Mouse (Mus musculus) small intestine, adult 2 months (tissue): Measurements from ENCODE around the gene Krt7. TPM values are rescaled to one million over a fixed set of nuclear protein-coding genes. Genes with fewer than 3 reads are reported as not detected.

Source experiments
- H3K27ac ChIP-seq: fragments of 200-500 bp; 2 replicates; pipeline ENCODE4 v1.5.1; 2012; ENCODE audit warnings: low read depth, low read length, control low read depth, inconsistent platforms; ENCODE audit not compliant: insufficient read depth
- H3K27me3 ChIP-seq: fragments of 200-500 bp; 2 replicates; pipeline ENCODE4 v1.6.1; 2012; ENCODE audit warnings: mild to moderate bottlenecking, moderate library complexity, low read length, inconsistent platforms; ENCODE audit not compliant: control insufficient read depth, insufficient read depth
- H3K36me3 ChIP-seq: fragments of 200-500 bp; 2 replicates; pipeline ENCODE4 v1.6.1; 2012; ENCODE audit warnings: mild to moderate bottlenecking, low read length, control low read depth, inconsistent platforms; ENCODE audit not compliant: control insufficient read depth, insufficient read depth
- H3K4me1 ChIP-seq: fragments of 200-500 bp; 2 replicates; pipeline ENCODE4 v1.6.1; 2012; ENCODE audit warnings: low read length, inconsistent platforms, mixed read lengths; ENCODE audit not compliant: control insufficient read depth, insufficient read depth, insufficient read length
- H3K4me3 ChIP-seq: fragments of 200-500 bp; 2 replicates; pipeline ENCODE4 v1.5.1; 2012; ENCODE audit warnings: low read depth, mild to moderate bottlenecking, control low read depth, inconsistent platforms, low read length, moderate library complexity
- CTCF ChIP-seq: fragments of 200-500 bp; IDR thresholded peaks from 2 replicates; pipeline ENCODE4 v1.5.1; 2012; ENCODE audit warnings: low read depth, mild to moderate bottlenecking, control low read depth, inconsistent platforms, low read length, moderate library complexity, mixed read lengths; ENCODE audit not compliant: insufficient replicate concordance, insufficient read length; ENCODE audit errors: extremely low read depth
- POLR2A ChIP-seq: fragments of 200-500 bp; IDR thresholded peaks from 2 replicates; pipeline ENCODE4 v1.6.1; 2012; ENCODE audit warnings: low read depth, mild to moderate bottlenecking, control low read depth, inconsistent platforms, low read length, moderate library complexity
- WGBS: fragments of 180-500 bp; shearing (Covaris S2); methylation state at CpG from one replicate; pipeline ENCODE4 v1.1.7; 2018; 5-methylcytosine and 5-hydroxymethylcytosine counted together
- polyA plus RNA-seq: library from polyadenylated mRNA; depleted of rRNA; stranded (reverse); fragments of >200 nt; gene quantifications from 2 replicates; pipeline ENCODE4 v1.2.3, GENCODE M21; 2012

The Krt7 gene
- polyA plus RNA-seq, 1 experiment: 35.1 TPM

- no peak overlapping the region for H3K4me3 ChIP-seq
- no peak overlapping the region for H3K27ac ChIP-seq
- TF ChIP-seq CTCF: no peak
- no peak for TF ChIP-seq POLR2A
- WGBS: 81% methylated on average over 8 of the region's 8 CpGs
- no peaks in the 10 kb centered on the region for H3K36me3 ChIP-seq
- no peaks in the 10 kb centered on the region for H3K27me3 ChIP-seq
- peaks cover 35% of the 10 kb centered on the region for H3K4me1 ChIP-seq
Measured at GRCm38 (mm10) chr15:101367497-101367896, 43.3 kb upstream of the Krt7 start.

- TF ChIP-seq CTCF: no peak
- no peak for TF ChIP-seq POLR2A
- Histone ChIP-seq H3K27me3 (no peaks in the 10 kb centered on the region), H3K4me1 (peaks cover 40% of the 10 kb centered on the region), H3K4me3 (no peak overlapping the region), H3K27ac (no peak overlapping the region), H3K36me3 (no peaks in the 10 kb centered on the region)
- 78% methylated on average over 6 of the region's 6 CpGs for WGBS
Measured at GRCm38 (mm10) chr15:101368015-101368414, 42.8 kb upstream of the Krt7 start.

GRCm38 (mm10) chr15:101368502-101369381, 42.1 kb upstream of the Krt7 start:
- Histone ChIP-seq H3K27me3 (no peaks in the 10 kb centered on the region), H3K4me3 (no peak overlapping the region), H3K4me1 (peaks cover 46% of the 10 kb centered on the region), H3K36me3 (no peaks in the 10 kb centered on the region), H3K27ac (no peak overlapping the region)
- TF ChIP-seq CTCF (no peak), POLR2A (no peak)
- WGBS: 84% methylated on average over 11 of the region's 11 CpGs

- Histone ChIP-seq H3K36me3 (no peaks in the 10 kb centered on the region), H3K4me1 (peaks cover 44% of the 10 kb centered on the region), H3K27ac (no peak overlapping the region), H3K27me3 (no peaks in the 10 kb centered on the region), H3K4me3 (no peak overlapping the region)
- no peak for TF ChIP-seq CTCF
- TF ChIP-seq POLR2A: no peak
- WGBS: 45% methylated on average over 12 of the region's 12 CpGs
Measured at GRCm38 (mm10) chr15:101369382-101370100, 41.3 kb upstream of the Krt7 start.

- TF ChIP-seq CTCF (no peak), POLR2A (no peak)
- no peak within 1 kb of the TSS for H3K27ac ChIP-seq
- H3K4me3 ChIP-seq: no peak within 1 kb of the TSS
- H3K4me1 ChIP-seq: peaks cover 42% of the 10 kb centered on the region
- no peaks in the 10 kb centered on the region for H3K27me3 ChIP-seq
- 16% methylated on average over 22 of the region's 22 CpGs for WGBS
- no peaks in the 10 kb centered on the region for H3K36me3 ChIP-seq
Measured at GRCm38 (mm10) chr15:101370101-101370911, 40.5 kb upstream of the Krt7 start, which contains the start of gene Krt80. Gene Krt80, minus strand, starts transcription at chr15:101370162.

- Histone ChIP-seq H3K27me3 (no peaks in the 10 kb centered on the region), H3K27ac (no peak overlapping the region), H3K4me1 (peaks cover 35% of the 10 kb centered on the region), H3K4me3 (no peak overlapping the region), H3K36me3 (no peaks in the 10 kb centered on the region)
- TF ChIP-seq POLR2A (no peak), CTCF (no peak)
- whole genome bisulfite sequencing: 81% methylated on average over 15 of the region's 15 CpGs
Measured at GRCm38 (mm10) chr15:101371141-101371985, 39.5 kb upstream of the Krt7 start.
